Mouse (Mus musculus): ENCODE measurements at regions not wholly inside any gene's neighbourhood (a gene's known extent, or its start where the extent isn't known, plus 50 kb on each side); places are given as distances from the start of the nearest gene placed in this dataset.

DNA sequence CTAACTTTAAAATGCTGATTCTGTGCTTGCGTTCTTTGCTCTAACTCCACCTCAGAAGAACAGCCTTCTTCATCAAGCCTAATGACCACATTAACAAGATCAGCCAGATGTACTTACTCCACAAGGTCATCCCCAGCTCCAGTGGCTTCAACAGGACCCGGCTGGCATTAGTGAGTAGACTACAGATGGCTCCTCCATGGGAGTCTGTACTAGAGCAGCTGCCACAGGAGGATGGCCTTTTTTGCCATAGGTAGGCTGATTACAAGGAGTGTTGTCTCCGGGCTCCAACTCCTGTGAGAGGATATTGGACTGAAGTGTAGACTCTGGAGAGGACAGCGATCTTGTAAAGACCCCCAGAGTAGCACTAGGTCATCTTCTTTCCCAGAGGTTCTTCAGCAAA is 729.7 kb downstream of the Galc start:
- no peak for ATAC-seq
- Histone ChIP-seq H3K9ac (ENCODE audit: low read length) (no peak overlapping the region), H3K4me2 (ENCODE audit: low read length) (no peak overlapping the region), H3K27me3 (replicated peaks; ENCODE audit: control insufficient read depth, insufficient read depth, low read length) (no peaks in the 10 kb centered on the region), H3K4me3 (ENCODE audit: low read depth, low read length) (no peak overlapping the region), H3K9me3 (replicated peaks; ENCODE audit: control insufficient read depth, low read length) (no peaks in the 10 kb centered on the region), H3K27ac (ENCODE audit: low read depth, low read length) (no peak overlapping the region), H3K4me1 (ENCODE audit: control insufficient read depth, insufficient read depth, low read length) (no peaks in the 10 kb centered on the region), H3K36me3 (ENCODE audit: control insufficient read depth, insufficient read depth, low read length) (no peaks in the 10 kb centered on the region)
- 93% methylated on average over 4 of the region's 4 CpGs for WGBS
- DNase-seq (ENCODE audit: low spot score), result no peak

DNA sequence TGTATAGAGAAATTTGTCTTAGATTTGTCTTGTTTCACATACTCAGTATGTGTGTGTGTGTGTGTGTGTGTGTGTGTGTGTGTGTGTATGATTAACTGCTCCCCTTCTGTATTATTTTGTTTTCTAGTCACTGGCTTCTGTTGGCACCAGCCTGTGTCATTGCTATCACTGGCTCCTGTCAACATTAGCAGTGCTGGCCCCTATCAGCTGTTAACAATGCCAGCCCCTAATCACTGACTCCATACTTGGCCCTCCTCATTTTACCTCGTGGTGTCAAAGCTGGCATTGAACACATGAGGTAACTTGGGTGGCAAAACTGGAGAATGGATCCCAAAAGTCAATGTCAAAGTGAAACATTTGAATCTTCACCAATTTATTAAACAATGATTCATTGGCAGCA is 733.3 kb downstream of the Galc start:
- Histone ChIP-seq H3K9me3 (replicated peaks; ENCODE audit: control insufficient read depth, low read length) (no peaks in the 10 kb centered on the region), H3K4me2 (ENCODE audit: low read length) (no peak overlapping the region), H3K27me3 (replicated peaks; ENCODE audit: control insufficient read depth, insufficient read depth, low read length) (no peaks in the 10 kb centered on the region), H3K9ac (ENCODE audit: low read length) (no peak overlapping the region), H3K4me3 (ENCODE audit: low read depth, low read length) (no peak overlapping the region), H3K27ac (ENCODE audit: low read depth, low read length) (no peak overlapping the region), H3K36me3 (ENCODE audit: control insufficient read depth, insufficient read depth, low read length) (no peaks in the 10 kb centered on the region), H3K4me1 (ENCODE audit: control insufficient read depth, insufficient read depth, low read length) (no peaks in the 10 kb centered on the region)
- 48% methylated on average over 1 of the region's 1 CpGs for WGBS
- no peak for DNase-seq (ENCODE audit: low spot score)
- ATAC-seq, result no peak

DNA sequence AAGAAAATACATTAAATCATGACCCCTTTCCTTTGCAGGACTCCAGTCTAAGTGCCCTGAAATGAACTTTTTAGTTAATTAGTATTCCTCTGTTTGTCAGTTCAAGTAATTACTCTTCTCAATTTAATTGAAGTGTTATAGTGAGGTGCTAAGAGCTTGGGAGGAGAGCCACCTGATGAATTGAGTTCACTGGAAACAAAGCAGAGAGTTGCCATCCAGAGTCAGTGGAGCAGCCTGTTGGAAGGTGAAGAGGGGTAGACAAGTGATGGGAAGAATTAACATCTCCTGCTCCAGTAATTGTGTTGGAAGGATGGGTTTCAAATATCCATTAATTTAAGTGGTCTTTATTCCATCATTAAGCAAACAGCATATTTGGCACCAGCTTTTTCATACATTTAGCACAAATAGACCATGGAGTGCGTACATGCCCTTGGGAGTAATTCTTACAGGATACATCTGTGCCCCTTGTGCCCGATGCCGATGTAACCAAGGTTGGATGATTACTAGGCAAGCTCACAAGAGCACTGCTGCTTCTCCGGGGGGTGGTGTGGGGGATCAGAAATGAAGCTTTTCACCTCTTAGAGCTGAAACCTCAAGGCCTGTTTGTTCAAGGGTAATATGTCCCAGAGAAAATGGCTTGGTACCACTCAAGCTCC is 739.3 kb downstream of the Galc start:
- DNase-seq (ENCODE audit: low spot score), result peak; percentile 44
- Histone ChIP-seq H3K9me3 (replicated peaks; ENCODE audit: control insufficient read depth, low read length) (no peaks in the 10 kb centered on the region), H3K4me2 (ENCODE audit: low read length) (no peak overlapping the region), H3K4me3 (ENCODE audit: low read depth, low read length) (no peak overlapping the region), H3K9ac (ENCODE audit: low read length) (no peak overlapping the region), H3K4me1 (ENCODE audit: control insufficient read depth, insufficient read depth, low read length) (no peaks in the 10 kb centered on the region), H3K27me3 (replicated peaks; ENCODE audit: control insufficient read depth, insufficient read depth, low read length) (no peaks in the 10 kb centered on the region), H3K36me3 (ENCODE audit: control insufficient read depth, insufficient read depth, low read length) (no peaks in the 10 kb centered on the region), H3K27ac (ENCODE audit: low read depth, low read length) (no peak overlapping the region)
- ATAC-seq, result peak; percentile 57; the same call in 1 of the 2 replicates
- 64% methylated on average over 4 of the region's 4 CpGs for WGBS

DNA sequence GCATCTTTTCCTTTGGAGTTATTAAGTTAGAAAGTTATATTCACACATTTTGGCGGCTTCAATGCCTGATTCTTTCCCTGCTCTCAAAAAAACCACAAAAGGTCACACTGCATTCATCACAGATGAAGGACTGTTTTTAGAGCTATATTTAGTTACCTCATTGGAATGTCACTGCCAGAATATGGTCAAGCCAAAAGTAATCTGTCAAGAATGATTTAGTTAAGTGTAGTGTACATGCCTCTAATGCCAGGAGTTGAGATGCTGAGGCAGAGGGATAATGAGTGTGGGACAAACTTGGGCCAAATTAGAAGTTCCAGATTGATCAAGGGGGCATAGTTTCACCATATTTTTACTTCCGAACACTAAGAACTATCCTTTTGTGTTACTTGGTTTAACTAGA is 741.7 kb downstream of the Galc start:
- Histone ChIP-seq H3K27me3 (replicated peaks; ENCODE audit: control insufficient read depth, insufficient read depth, low read length) (no peaks in the 10 kb centered on the region), H3K4me3 (ENCODE audit: low read depth, low read length) (no peak overlapping the region), H3K27ac (ENCODE audit: low read depth, low read length) (no peak overlapping the region), H3K4me1 (ENCODE audit: control insufficient read depth, insufficient read depth, low read length) (no peaks in the 10 kb centered on the region), H3K9me3 (replicated peaks; ENCODE audit: control insufficient read depth, low read length) (no peaks in the 10 kb centered on the region), H3K9ac (ENCODE audit: low read length) (no peak overlapping the region), H3K36me3 (ENCODE audit: control insufficient read depth, insufficient read depth, low read length) (no peaks in the 10 kb centered on the region), H3K4me2 (ENCODE audit: low read length) (no peak overlapping the region)
- DNase-seq (ENCODE audit: low spot score), result no peak
- WGBS, result 91% methylated on average over 2 of the region's 2 CpGs
- ATAC-seq, result no peak

GRCm38 (mm10) chr12:97515805-97516204 is 743.5 kb downstream of the Galc start:
- ATAC-seq (no peak), DNase-seq (ENCODE audit: low spot score) (no peak)
- H3K4me1 ChIP-seq (ENCODE audit: control insufficient read depth, insufficient read depth, low read length), result no peaks in the 10 kb centered on the region
- H3K4me3 ChIP-seq (ENCODE audit: low read depth, low read length), result no peak overlapping the region
- H3K9ac ChIP-seq (ENCODE audit: low read length), result no peak overlapping the region
- WGBS, result 94% methylated on average over 5 of the region's 5 CpGs
- no peaks in the 10 kb centered on the region for H3K9me3 ChIP-seq (replicated peaks; ENCODE audit: control insufficient read depth, low read length)
- H3K36me3 ChIP-seq (ENCODE audit: control insufficient read depth, insufficient read depth, low read length), result no peaks in the 10 kb centered on the region
- H3K27me3 ChIP-seq (replicated peaks; ENCODE audit: control insufficient read depth, insufficient read depth, low read length), result no peaks in the 10 kb centered on the region
- H3K4me2 ChIP-seq (ENCODE audit: low read length), result no peak overlapping the region
- H3K27ac ChIP-seq (ENCODE audit: low read depth, low read length), result no peak overlapping the region

DNA sequence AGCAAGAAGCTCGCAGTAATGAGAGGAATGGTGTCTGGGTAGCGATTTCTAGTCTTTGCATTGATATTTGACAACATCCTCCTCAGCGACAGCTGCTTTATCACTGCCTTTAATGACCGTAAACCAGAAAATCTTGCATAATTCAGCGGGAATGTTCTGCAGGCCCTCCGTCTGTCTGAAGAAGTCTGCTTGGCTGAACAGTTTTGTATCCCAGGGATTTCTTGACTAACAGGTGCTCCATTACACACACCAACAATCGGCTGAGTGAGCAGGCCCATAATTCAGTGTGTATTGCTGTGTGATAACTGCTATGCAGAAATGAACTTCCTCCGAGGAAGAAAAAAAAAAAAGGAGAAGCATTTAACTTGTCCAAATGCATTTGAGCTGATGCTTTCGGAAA is 747.4 kb downstream of the Galc start:
- Histone ChIP-seq H3K27ac (ENCODE audit: low read depth, low read length) (no peak overlapping the region), H3K9ac (ENCODE audit: low read length) (no peak overlapping the region), H3K27me3 (replicated peaks; ENCODE audit: control insufficient read depth, insufficient read depth, low read length) (no peaks in the 10 kb centered on the region), H3K36me3 (ENCODE audit: control insufficient read depth, insufficient read depth, low read length) (no peaks in the 10 kb centered on the region), H3K4me1 (ENCODE audit: control insufficient read depth, insufficient read depth, low read length) (no peaks in the 10 kb centered on the region), H3K9me3 (replicated peaks; ENCODE audit: control insufficient read depth, low read length) (no peaks in the 10 kb centered on the region), H3K4me3 (ENCODE audit: low read depth, low read length) (no peak overlapping the region), H3K4me2 (ENCODE audit: low read length) (no peak overlapping the region)
- ATAC-seq (peak; percentile 61), DNase-seq (ENCODE audit: low spot score) (peak; percentile 64)
- WGBS, result 29% methylated on average over 9 of the region's 9 CpGs

DNA sequence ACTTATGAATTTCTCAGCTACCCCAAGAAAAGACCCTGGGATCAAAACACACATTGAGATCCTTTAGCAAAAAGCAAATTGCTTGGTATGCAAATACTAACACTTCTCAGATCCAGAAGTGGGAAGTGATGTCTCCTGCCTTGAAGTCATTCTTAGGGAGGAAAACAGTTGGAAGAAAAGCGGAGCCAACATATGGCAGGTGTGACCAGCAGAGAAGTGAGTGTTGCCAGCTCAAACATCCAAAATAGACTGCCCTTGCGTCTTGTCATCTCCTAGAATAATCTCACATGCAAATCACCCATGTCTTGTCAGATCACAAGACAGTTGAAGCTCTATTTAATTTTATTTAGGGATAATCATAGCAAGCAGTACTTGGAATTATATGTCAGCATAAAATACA is 757.8 kb downstream of the Galc start:
- WGBS, result 83% methylated on average over 2 of the region's 2 CpGs
- no peaks in the 10 kb centered on the region for H3K9me3 ChIP-seq (replicated peaks; ENCODE audit: control insufficient read depth, low read length)
- no peak overlapping the region for H3K27ac ChIP-seq (ENCODE audit: low read depth, low read length)
- no peak for DNase-seq (ENCODE audit: low spot score)
- H3K4me2 ChIP-seq (ENCODE audit: low read length), result no peak overlapping the region
- no peak for ATAC-seq
- H3K4me1 ChIP-seq (ENCODE audit: control insufficient read depth, insufficient read depth, low read length), result no peaks in the 10 kb centered on the region
- no peak overlapping the region for H3K4me3 ChIP-seq (ENCODE audit: low read depth, low read length)
- H3K9ac ChIP-seq (ENCODE audit: low read length), result no peak overlapping the region
- no peaks in the 10 kb centered on the region for H3K27me3 ChIP-seq (replicated peaks; ENCODE audit: control insufficient read depth, insufficient read depth, low read length)
- H3K36me3 ChIP-seq (ENCODE audit: control insufficient read depth, insufficient read depth, low read length), result no peaks in the 10 kb centered on the region

- peak; percentile 45 for DNase-seq (ENCODE audit: low spot score)
- ATAC-seq, result peak; percentile 15; the same call in 1 of the 2 replicates
- H3K4me3 ChIP-seq (ENCODE audit: low read depth, low read length), result no peak overlapping the region
Observed at GRCm38 (mm10) chr12:97483559-97483958, 775.7 kb downstream of the Galc start.

DNA sequence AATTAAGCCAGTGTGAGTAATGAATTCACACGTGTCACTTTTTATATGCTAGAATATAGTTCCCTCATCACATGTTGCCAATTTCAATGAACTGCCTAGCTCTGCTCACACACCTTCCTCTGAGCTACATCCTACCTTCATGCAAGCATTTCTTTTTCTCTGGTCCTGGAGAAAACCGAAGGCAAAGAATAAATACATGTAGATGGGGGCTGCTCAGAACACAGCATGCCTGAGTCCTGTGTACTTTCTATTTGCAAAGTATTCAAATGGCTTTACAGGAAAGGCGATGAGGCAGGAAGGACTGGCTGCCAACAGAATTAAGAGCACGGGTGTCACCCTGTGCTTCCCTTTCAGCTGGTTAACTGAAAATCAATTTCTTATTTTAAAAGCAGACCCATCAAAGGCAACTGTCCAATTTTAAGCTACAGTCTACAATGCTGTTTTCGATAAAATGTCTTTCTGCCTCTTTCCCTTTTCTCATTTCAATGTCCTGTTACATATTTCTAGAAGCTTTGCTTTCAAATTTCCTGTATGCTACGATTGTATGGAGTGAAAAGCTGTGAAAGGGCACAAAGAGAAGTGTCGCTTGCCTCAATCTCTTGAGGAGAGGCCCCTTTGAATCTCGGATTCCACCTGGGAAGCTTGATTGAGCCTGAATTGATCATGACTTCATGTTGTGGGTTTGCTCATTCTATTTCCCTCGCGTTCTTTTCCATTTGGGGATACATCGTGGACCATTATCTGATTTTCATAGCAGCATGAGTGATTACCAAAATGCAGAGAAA is 782.6 kb downstream of the Galc start:
- H3K4me3 ChIP-seq (ENCODE audit: low read depth, low read length), result no peak overlapping the region
- H3K4me2 ChIP-seq (ENCODE audit: low read length), result peak overlapping the region; percentile 10; the same call in 1 of the 2 replicates
- H3K36me3 ChIP-seq (ENCODE audit: control insufficient read depth, insufficient read depth, low read length), result no peaks in the 10 kb centered on the region
- ATAC-seq, result peak; percentile 71
- H3K9me3 ChIP-seq (replicated peaks; ENCODE audit: control insufficient read depth, low read length), result no peaks in the 10 kb centered on the region
- H3K4me1 ChIP-seq (ENCODE audit: control insufficient read depth, insufficient read depth, low read length), result peaks cover 6% of the 10 kb centered on the region
- WGBS, result 9% methylated on average over 11 of the region's 11 CpGs
- DNase-seq (ENCODE audit: low spot score), result peak; percentile 58
- H3K27ac ChIP-seq (ENCODE audit: low read depth, low read length), result no peak overlapping the region
- no peaks in the 10 kb centered on the region for H3K27me3 ChIP-seq (replicated peaks; ENCODE audit: control insufficient read depth, insufficient read depth, low read length)
- no peak overlapping the region for H3K9ac ChIP-seq (ENCODE audit: low read length)

More at GRCm38 (mm10) chr12:97483559-97483958, 775.7 kb downstream of the Galc start:
- Histone ChIP-seq H3K9me3 (replicated peaks; ENCODE audit: control insufficient read depth, low read length) (no peaks in the 10 kb centered on the region), H3K4me2 (ENCODE audit: low read length) (no peak overlapping the region), H3K36me3 (ENCODE audit: control insufficient read depth, insufficient read depth, low read length) (no peaks in the 10 kb centered on the region), H3K27ac (ENCODE audit: low read depth, low read length) (no peak overlapping the region), H3K4me1 (ENCODE audit: control insufficient read depth, insufficient read depth, low read length) (no peaks in the 10 kb centered on the region), H3K27me3 (replicated peaks; ENCODE audit: control insufficient read depth, insufficient read depth, low read length) (no peaks in the 10 kb centered on the region), H3K9ac (ENCODE audit: low read length) (no peak overlapping the region)
- 54% methylated on average over 2 of the region's 2 CpGs for WGBS

Data from forebrain, embryonic 14.5 days (tissue).